Mouse (Mus musculus) intestine, embryonic 15.5 days (tissue): ENCODE data around the gene Rab3a. TPM values are rescaled to one million over a fixed set of nuclear protein-coding genes. Genes with fewer than 3 reads are reported as not detected.
A peak's percentile ranks its signal among the peaks of the same experiment; 100 is the strongest.

Experiments used
- ATAC-seq: fragments of 200-750 bp; cut with Nextera tagmentation; 2 replicates; pipeline ENCODE4 v1.8.0; 2017; ENCODE audit warnings: moderate TSS enrichment, moderate library complexity
- H3K27ac ChIP-seq: fragments of 300-500 bp; sonication (generic); 2 replicates; pipeline ENCODE4 v1.5.1; 2015; ENCODE audit warnings: mild to moderate bottlenecking, inconsistent platforms
- H3K27me3 ChIP-seq: fragments of 300-500 bp; sonication (generic); replicated peaks from 2 replicates; pipeline ENCODE4 v1.6.1; 2015; ENCODE audit warnings: inconsistent platforms
- H3K36me3 ChIP-seq: fragments of 300-500 bp; sonication (generic); 2 replicates; pipeline ENCODE4 v1.6.1; 2015; ENCODE audit warnings: inconsistent platforms
- H3K4me1 ChIP-seq: fragments of 300-500 bp; sonication (generic); replicated peaks from 2 replicates; pipeline ENCODE4 v1.6.1; 2015; ENCODE audit warnings: inconsistent platforms
- H3K4me2 ChIP-seq: fragments of 300-500 bp; sonication (generic); replicated peaks from 2 replicates; pipeline ENCODE4 v1.6.1; 2015; ENCODE audit warnings: mild to moderate bottlenecking, inconsistent platforms
- H3K4me3 ChIP-seq: fragments of 300-500 bp; sonication (generic); replicated peaks from 2 replicates; pipeline ENCODE4 v1.5.1; 2015; ENCODE audit warnings: inconsistent platforms
- H3K9ac ChIP-seq: fragments of 300-500 bp; sonication (generic); 2 replicates; pipeline ENCODE4 v1.6.1; 2015; ENCODE audit warnings: inconsistent platforms
- H3K9me3 ChIP-seq: fragments of 300-500 bp; sonication (generic); 2 replicates; pipeline ENCODE4 v1.6.1; 2016; ENCODE audit warnings: inconsistent platforms
- WGBS: fragments of 180-500 bp; shearing (Covaris S2); methylation state at CpG from one replicate; pipeline ENCODE4 v1.1.7; 2015; 5-methylcytosine and 5-hydroxymethylcytosine counted together
- polyA plus RNA-seq: library from polyadenylated mRNA; unstranded; fragments of >200 nt; fragmentation: Nextera tagmentation; extraction: Ambion mirVana; gene quantifications from 2 replicates; pipeline ENCODE4 v1.2.1, GENCODE M21; 2015

Rab3a gene
- polyA plus RNA-seq, 1 experiment from 2014 or later: 24.0 TPM

- H3K9me3 ChIP-seq: no peaks in the 10 kb centered on the region
- H3K27me3 ChIP-seq: no peaks in the 10 kb centered on the region
- ATAC-seq: peak; percentile 55
- no peak overlapping the region; the same call in 1 of the 2 replicates for H3K4me3 ChIP-seq
- 59% methylated on average over 8 of the region's 8 CpGs for WGBS
- peaks cover 17% of the 10 kb centered on the region for H3K36me3 ChIP-seq
- peak overlapping the region; percentile 94 for H3K4me2 ChIP-seq
- H3K4me1 ChIP-seq: peaks cover 52% of the 10 kb centered on the region
- peak overlapping the region; percentile 89 for H3K27ac ChIP-seq
- no peak overlapping the region for H3K9ac ChIP-seq
These were observed 9.5 kb downstream of the Rab3a start for GRCm38 (mm10) chr8:70764026-70764425.

- Histone ChIP-seq H3K9ac (peak overlapping the region; percentile 28; the same call in 1 of the 2 replicates), H3K27me3 (no peaks in the 10 kb centered on the region), H3K27ac (peak overlapping the region; percentile 89), H3K36me3 (peaks cover 19% of the 10 kb centered on the region), H3K4me1 (peaks cover 50% of the 10 kb centered on the region), H3K4me3 (peak overlapping the region; percentile 56), H3K4me2 (peak overlapping the region; percentile 94), H3K9me3 (no peaks in the 10 kb centered on the region)
- no peak for ATAC-seq
- WGBS: 80% methylated on average over 13 of the region's 13 CpGs
These were observed 10.2 kb downstream of the Rab3a start for GRCm38 (mm10) chr8:70764676-70765075.

- peak overlapping the region; percentile 28 for H3K9ac ChIP-seq
- 72% methylated on average over 9 of the region's 9 CpGs for WGBS
- peak overlapping the region; percentile 89 for H3K27ac ChIP-seq
- H3K36me3 ChIP-seq: peaks cover 19% of the 10 kb centered on the region
- H3K4me2 ChIP-seq: peak overlapping the region; percentile 94
- no peaks in the 10 kb centered on the region for H3K27me3 ChIP-seq
- H3K4me1 ChIP-seq: peaks cover 45% of the 10 kb centered on the region
- no peaks in the 10 kb centered on the region for H3K9me3 ChIP-seq
- H3K4me3 ChIP-seq: peak overlapping the region; percentile 56
- ATAC-seq: no peak
These were observed 10.8 kb downstream of the Rab3a start for GRCm38 (mm10) chr8:70765329-70765728.

GRCm38 (mm10) chr8:70765838-70766570 is 11.5 kb downstream of the Rab3a start:
- Histone ChIP-seq H3K27me3 (no peaks in the 10 kb centered on the region), H3K9ac (peak overlapping the region; percentile 70), H3K4me3 (peak overlapping the region; percentile 56), H3K9me3 (no peaks in the 10 kb centered on the region), H3K36me3 (peaks cover 25% of the 10 kb centered on the region), H3K27ac (peak overlapping the region; percentile 89), H3K4me1 (peaks cover 41% of the 10 kb centered on the region), H3K4me2 (peak overlapping the region; percentile 94)
- 2% methylated on average over 34 of the region's 34 CpGs for WGBS
- ATAC-seq: 0 out of 2 replicates have a peak, but pooled peaks have one; percentile 0

- Histone ChIP-seq H3K36me3 (peaks cover 33% of the 10 kb centered on the region), H3K4me3 (peak overlapping the region; percentile 56), H3K4me1 (peaks cover 39% of the 10 kb centered on the region), H3K9me3 (no peaks in the 10 kb centered on the region), H3K9ac (peak overlapping the region; percentile 70), H3K27ac (peak overlapping the region; percentile 89), H3K27me3 (no peaks in the 10 kb centered on the region), H3K4me2 (peak overlapping the region; percentile 94)
- 10% methylated on average over 21 of the region's 21 CpGs for WGBS
- peak; percentile 70 for ATAC-seq
These were observed 12.3 kb downstream of the Rab3a start for GRCm38 (mm10) chr8:70766571-70767440.

GRCm38 (mm10) chr8:70767503-70767902 is 13.0 kb downstream of the Rab3a start:
- H3K4me1 ChIP-seq: peaks cover 43% of the 10 kb centered on the region
- no peaks in the 10 kb centered on the region for H3K9me3 ChIP-seq
- H3K36me3 ChIP-seq: peaks cover 37% of the 10 kb centered on the region
- WGBS: 78% methylated on average over 6 of the region's 6 CpGs
- no peak overlapping the region for H3K4me3 ChIP-seq
- no peak overlapping the region for H3K4me2 ChIP-seq
- no peak overlapping the region for H3K9ac ChIP-seq
- H3K27me3 ChIP-seq: no peaks in the 10 kb centered on the region
- peak overlapping the region; percentile 89 for H3K27ac ChIP-seq
- ATAC-seq: no peak

GRCm38 (mm10) chr8:70768231-70768776 is 13.8 kb downstream of the Rab3a start:
- Histone ChIP-seq H3K9ac (no peak overlapping the region), H3K4me2 (no peak overlapping the region), H3K4me3 (no peak overlapping the region), H3K27me3 (no peaks in the 10 kb centered on the region), H3K27ac (no peak overlapping the region), H3K36me3 (peaks cover 34% of the 10 kb centered on the region), H3K9me3 (no peaks in the 10 kb centered on the region), H3K4me1 (peaks cover 47% of the 10 kb centered on the region)
- WGBS: 91% methylated on average over 32 of the region's 32 CpGs
- ATAC-seq: no peak

- no peak overlapping the region for H3K4me3 ChIP-seq
- peaks cover 48% of the 10 kb centered on the region for H3K4me1 ChIP-seq
- no peaks in the 10 kb centered on the region for H3K9me3 ChIP-seq
- no peak for ATAC-seq
- H3K36me3 ChIP-seq: peaks cover 34% of the 10 kb centered on the region
- H3K27me3 ChIP-seq: no peaks in the 10 kb centered on the region
- H3K27ac ChIP-seq: no peak overlapping the region
- no peak overlapping the region for H3K4me2 ChIP-seq
- 80% methylated on average over 16 of the region's 16 CpGs for WGBS
- H3K9ac ChIP-seq: no peak overlapping the region
These were observed 14.5 kb downstream of the Rab3a start for GRCm38 (mm10) chr8:70768956-70769355.

- H3K4me1 ChIP-seq: peaks cover 52% of the 10 kb centered on the region
- 6% methylated on average over 26 of the region's 26 CpGs for WGBS
These were observed 14.9 kb downstream of the Rab3a start for GRCm38 (mm10) chr8:70769359-70769758.

GRCm38 (mm10) chr8:70769858-70770257 is 15.4 kb downstream of the Rab3a start:
- Histone ChIP-seq H3K27ac (no peak overlapping the region), H3K36me3 (peaks cover 38% of the 10 kb centered on the region), H3K9me3 (no peaks in the 10 kb centered on the region), H3K9ac (no peak overlapping the region), H3K4me1 (peaks cover 53% of the 10 kb centered on the region), H3K4me3 (no peak overlapping the region), H3K4me2 (no peak overlapping the region), H3K27me3 (no peaks in the 10 kb centered on the region)
- WGBS: 75% methylated on average over 12 of the region's 12 CpGs
- no peak for ATAC-seq

More at GRCm38 (mm10) chr8:70769359-70769758, 14.9 kb downstream of the Rab3a start:
- Histone ChIP-seq H3K9me3 (no peaks in the 10 kb centered on the region), H3K36me3 (peaks cover 34% of the 10 kb centered on the region), H3K4me2 (no peak overlapping the region), H3K9ac (no peak overlapping the region), H3K27me3 (no peaks in the 10 kb centered on the region), H3K4me3 (no peak overlapping the region), H3K27ac (no peak overlapping the region)
- ATAC-seq: peak; percentile 56

GRCm38 (mm10) chr8:70770748-70771147 is 16.3 kb downstream of the Rab3a start:
- Histone ChIP-seq H3K9me3 (no peaks in the 10 kb centered on the region), H3K4me1 (peaks cover 56% of the 10 kb centered on the region), H3K27ac (no peak overlapping the region), H3K4me3 (no peak overlapping the region), H3K4me2 (no peak overlapping the region), H3K9ac (no peak overlapping the region), H3K27me3 (no peaks in the 10 kb centered on the region), H3K36me3 (peaks cover 39% of the 10 kb centered on the region)
- 94% methylated on average over 13 of the region's 13 CpGs for WGBS
- no peak for ATAC-seq

GRCm38 (mm10) chr8:70771217-70771616 is 16.7 kb downstream of the Rab3a start:
- Histone ChIP-seq H3K9ac (no peak overlapping the region), H3K27me3 (no peaks in the 10 kb centered on the region), H3K4me3 (no peak overlapping the region), H3K9me3 (no peaks in the 10 kb centered on the region), H3K4me1 (peaks cover 60% of the 10 kb centered on the region), H3K4me2 (no peak overlapping the region), H3K36me3 (peaks cover 39% of the 10 kb centered on the region), H3K27ac (no peak overlapping the region)
- ATAC-seq: no peak
- WGBS: 87% methylated on average over 7 of the region's 7 CpGs
